Mouse (Mus musculus) telencephalon, adult 2 months (tissue): ENCODE measurements around the gene Vwf.

Source experiments
- DNase-seq: peaks from one replicate; pipeline ENCODE4 v3.0.0-alpha.2; 2011; ENCODE audit warnings: low read depth, low spot score

Vwf gene

DNA sequence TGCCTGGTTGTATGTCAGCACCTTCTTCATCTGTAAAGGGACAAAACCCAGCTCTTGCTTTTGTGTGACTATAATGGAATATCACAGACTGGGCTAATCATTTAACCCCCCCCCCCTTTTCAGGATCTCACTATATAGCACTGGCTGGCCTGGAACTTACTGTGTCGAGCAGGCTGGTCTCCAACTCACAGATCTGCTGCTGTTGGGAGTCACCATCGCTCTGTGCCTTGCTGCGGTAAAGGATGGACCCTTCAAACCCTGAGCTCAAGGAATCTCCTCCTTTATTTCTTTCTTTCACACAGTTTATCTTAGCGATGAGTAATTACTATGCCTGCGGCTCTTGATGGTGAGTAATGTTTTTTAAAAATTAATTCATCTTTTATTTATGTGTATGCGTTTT, at the start of gene Vwf:
TSS of gene Vwf (plus strand) at position 301 of the 400 bp plus-strand sequence.
- DNase-seq: no peak

DNA sequence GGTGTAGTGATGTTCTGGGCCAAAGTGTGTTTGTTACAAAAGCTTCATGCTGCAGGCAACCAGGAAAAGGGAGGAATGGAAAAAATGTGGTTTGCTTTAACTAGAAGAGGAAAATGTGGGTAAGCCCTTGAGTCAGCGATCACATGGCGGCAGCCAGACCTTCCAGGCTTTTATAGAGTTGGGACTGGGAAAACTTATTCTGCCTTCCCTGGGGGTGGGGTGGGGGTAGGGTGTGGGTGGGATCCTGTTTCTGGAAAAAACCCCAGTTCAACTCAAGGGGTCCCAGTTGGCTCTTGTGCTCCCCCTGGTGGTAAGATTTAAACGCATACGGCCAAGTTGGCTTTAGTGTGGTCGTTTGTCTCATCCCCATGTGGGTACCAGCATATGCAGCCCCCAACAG, 48.5 kb upstream of the Vwf start:
- DNase-seq: no peak

DNA sequence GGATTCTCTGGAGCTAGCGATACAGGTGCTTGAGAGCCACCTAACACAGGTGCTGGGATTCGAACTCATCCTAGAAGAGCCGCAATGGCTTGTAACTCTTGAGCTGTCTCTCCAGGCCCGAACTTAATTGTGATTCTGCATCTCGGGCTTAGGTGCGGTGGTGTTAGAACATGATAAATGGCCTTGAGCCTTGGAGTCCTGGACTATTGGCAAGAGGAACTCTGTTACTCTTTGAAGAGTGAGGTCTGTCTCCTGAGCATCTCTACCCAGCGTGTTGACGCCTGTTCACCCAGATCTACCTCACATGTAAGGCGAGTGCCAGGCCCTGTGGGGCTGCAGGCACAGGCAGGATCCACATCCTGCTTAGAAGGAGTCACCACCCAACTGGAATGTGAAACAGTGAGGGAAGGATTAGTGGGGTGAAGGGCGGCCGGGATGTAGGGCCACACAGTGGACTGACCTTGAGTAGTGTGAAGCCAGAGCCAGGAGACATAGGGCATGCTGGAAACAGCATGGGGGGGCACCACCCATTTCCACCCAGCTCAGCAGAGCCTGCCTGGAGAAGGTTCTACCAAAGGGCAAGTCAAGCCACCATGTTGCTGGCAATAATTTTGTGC, 43.3 kb upstream of the Vwf start:
- DNase-seq: no peak

DNA sequence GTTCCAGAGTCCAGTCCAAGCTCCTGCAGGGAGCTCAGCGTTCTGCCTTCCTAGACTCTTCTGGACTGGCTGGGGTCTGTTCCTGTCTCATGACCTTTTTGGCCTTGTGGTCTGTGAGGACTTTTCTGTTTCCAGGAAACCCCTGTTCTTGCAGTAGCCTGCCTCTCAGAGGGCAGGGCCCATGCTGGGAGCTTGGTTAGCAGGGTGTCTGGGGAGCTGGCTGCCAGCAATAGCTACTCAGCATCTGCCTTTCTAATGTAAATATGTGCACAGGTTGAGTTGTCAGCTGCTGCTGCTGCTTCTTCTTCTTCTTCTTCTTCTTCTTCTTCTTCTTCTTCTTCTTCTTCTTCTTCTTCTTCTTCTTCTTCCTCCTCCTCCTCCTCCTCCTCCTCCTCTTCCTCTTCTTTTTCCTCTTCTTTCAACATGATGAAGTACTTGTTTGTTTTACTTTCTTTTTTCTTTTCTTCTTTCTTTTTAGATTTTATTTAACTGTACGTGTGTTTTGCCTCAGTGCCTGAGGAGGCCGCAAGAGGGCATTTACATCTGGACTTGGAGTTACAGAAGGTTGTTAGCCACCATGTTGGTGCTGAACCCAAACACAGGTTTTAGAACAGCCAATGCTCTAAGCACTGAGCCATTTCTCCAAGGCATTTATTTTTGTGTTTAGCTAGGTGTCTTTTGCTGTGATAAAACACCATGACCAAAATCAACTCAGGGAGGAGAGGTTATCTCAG, 41.8 kb upstream of the Vwf start:
- DNase-seq: no peak

DNA sequence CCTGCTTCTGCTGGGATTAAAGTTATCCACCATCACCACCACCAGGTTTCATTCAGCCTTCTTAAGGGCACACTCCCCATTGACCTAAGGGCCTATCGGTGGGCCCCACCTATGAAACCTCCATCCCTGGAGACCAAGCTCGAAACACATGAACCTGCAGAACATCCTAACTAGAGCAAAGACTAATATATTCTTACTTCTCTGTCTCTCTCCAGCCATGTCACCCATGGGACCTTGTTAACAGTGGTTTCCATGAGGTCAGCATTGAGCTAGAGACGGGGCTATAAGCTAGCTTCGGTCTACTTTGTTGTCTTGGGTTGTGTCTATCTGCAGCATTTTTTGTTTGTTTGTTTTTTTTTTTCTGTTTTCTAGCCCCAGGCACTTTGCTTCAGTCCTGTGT, 40.1 kb upstream of the Vwf start:
- DNase-seq: no peak

DNA sequence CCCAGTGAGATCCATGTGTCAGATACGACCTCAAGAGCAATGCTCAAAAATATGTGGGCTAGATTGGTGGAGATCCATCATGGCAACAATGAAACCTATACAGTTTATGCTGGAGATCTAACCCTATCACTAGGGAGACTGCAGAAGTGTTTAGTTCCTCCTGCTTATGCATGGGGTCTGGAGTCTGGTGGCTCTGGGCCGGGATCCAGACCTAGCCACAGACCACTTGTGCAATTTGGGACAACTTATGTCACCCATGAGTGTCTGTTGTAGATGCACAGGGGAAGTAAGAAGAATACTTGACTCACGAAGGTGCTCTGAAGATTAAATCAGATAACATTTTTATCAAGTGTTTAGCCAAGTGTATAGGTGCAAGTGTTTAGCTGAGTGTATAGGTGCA, 36.8 kb upstream of the Vwf start:
- no peak for DNase-seq

DNA sequence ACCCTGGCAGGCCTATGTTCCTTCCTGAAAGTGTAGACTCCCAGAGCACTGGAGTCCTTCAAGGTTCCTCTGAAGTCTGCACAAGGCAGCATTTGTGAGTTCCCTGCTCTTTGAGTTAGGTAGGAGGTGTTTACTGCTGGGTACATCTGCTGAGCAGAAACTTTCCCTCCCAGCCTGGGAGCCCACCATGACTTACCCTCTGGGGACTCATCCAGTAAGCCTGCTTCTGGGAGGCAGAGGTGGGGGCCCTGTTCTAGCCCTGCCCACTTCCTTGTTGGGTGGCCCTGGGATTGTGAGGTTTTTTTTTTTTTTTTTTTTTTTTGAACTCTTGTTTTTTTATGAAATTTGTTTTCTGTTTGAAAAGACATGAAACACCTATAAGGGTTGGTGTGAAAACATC, 35.9 kb upstream of the Vwf start:
- no peak for DNase-seq

DNA sequence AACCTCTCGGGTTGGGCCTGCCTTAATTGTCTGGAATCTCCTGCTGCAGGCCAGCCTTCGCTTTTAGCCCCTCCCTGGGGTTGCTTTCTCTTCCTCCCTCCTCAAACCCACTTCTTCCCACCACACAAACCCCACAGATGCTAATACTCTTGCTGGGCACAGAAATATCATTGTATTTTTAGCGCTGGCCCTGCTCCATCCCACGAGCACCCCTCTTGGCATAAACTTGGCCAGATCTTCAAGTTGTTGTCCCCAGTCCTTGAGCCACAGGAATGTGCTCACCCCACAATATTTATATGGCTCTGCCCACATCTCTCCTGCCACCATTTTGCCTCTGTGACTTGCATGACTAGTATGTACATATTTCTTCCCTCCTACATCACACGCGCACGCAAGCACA, 35.4 kb upstream of the Vwf start:
- no peak for DNase-seq

DNA sequence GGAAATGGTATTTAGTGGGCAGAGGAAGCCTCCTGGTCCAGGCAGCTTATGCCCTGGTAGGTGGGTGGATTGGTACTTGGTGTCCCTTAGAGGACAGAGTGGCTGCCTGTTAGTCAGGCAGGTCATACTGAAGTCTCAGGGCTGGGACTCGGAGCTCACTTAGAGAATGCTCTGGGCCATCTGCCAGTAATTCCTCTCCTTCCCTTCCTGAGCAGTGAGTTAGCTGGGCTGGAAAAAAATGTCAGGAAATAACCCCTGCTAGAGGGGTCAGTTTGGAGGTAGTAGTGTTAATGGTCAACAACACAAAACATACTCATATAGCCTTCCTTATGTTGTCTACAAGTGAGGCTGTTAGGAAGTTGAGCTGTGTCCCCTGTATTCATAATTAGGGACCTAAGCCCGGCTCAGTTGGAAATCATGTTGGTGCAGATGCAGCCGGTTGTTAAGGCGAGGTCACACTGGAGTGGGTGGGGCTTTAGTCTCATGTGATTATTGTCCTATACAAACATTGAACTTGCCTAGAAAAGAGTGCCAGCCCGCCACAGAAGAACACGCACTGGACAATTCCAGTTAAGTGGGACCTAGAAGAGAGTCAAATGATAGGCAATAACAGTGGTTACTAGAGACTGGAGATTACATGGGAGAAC, 33.5 kb upstream of the Vwf start:
- no peak for DNase-seq

DNA sequence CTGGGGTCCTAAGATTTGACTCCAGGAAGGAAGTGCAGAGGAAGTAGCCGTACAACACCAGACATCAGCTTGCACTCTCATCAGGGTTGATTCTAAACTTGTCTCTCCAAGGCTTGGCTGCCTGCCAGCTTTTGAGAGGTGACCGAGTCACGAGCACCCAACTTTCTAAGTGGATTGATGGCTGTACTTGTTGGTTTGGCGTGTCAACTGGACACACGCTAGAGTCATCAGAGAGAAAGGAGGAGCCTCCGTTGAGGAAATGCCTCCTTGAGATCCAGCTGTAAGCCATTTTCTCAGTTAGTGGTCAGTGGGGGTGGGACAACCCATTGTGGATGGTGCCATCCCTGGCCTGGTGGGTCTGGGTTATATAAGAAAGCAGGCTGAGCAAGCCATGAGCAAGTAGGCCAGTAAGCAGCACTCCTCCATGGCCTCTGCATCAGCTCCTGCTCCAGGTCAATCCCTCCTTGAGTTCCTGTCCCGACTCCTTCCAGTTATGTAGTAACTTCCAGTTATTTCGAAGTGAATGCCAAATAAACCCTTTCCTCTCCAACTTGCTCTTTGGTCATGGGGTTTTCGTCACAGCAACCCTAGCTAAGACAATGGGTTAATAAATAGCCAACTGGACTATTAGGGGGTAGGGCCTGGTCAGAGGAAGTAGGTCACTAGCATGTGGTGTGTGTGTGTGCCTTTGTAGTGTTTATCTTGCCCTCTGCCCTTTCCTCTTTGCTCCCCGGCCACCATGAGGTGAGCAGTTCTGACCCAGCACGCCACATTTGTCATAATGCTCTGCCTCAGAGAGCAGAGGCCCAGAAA, 30.9 kb upstream of the Vwf start:
- DNase-seq: no peak

DNA sequence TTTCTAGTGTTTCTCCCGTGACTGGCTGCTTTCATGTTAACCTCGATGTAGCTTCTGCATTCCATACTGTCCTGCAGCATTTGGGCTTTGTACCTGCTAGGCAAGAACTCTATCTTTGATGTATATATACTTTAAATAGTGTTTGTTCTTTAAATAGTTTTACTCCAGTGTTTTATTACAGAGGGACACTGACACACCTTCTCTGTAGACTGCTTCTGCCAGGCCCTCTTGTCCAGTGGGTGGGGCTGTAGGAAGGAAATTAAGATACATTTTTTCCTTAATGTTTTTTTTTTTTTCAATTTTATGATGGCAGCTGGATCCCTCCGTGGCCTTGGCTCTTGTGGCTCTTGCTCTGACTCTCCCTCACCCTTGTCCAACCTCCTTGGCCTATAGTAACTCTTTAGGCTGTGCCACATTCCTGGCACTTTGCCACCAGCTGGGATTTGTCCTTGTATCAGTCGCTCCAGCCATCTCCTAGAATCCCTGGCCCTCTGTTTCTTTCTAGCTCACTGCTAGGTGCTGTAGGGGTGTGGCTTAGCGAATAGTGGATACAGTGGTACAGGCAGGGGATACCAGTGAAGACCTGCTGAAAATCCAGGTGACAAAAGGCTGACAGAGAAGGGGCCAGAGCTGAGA, 24.9 kb upstream of the Vwf start:
- DNase-seq: no peak

DNA sequence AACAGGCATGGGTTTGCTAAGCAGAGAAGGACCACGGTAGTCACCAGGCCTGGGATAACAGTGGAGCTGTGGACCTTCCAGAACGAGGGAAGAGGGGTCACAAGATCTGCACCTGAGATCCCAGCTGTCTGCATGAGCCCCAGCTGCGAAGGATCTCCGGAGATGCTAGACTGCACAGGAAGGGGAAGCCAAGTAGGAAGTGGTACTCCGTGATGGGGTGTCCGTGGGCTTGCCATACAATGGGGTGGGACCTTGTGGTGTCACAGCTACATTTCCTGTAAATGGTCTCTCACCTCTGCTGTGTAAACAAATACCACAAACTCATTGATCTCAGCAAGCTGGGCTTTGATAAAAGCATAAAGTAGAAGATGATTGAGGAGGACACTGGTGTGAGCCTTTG, 22.5 kb upstream of the Vwf start:
- no peak for DNase-seq

DNA sequence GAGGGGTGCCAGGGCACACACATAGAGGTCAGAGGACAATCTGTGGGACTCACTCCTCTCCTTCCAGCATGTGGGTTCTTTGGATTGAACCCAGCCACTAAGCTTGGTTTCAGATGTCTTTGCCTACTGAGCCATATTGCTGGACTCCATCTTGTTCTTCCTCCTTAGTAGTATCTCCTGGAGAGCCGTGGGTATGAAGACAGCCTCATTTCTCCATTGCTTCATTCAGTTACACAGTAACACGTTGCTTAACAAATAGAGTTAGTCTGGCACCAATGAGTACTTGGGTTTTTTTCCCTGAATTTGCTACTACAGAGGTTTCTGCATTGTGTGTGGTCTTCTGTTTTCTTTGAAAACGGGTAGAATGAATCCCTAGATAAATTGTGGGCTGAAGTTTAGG, 20.5 kb upstream of the Vwf start:
- DNase-seq: no peak

DNA sequence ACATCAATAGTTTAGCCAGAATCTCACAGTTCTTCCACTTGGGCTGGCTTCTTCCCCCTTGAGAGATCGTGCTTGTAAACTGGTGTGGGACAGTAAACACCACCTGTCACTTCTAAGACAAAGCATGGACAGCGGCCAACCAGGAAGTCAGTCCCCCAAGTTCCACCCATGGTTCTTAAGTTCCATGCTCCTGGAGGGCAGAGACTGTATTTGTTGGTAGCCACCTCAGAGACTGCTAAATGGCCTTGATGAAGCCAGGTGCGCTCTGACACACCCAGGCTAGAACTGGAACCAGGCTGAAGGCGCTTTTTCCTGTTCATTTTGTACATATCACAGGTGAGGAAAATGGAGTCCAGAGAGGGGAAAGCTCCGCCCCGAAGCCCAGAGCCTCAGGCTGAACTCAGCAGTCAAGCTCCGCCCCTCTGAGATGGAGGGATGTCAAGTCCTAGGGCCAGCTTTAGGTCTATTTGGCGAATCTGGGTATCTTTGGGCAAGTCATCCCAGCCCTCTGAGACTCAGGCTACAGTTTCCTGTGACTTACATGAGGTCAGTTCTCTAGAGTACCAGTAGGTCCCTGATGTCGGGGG, 17.9 kb upstream of the Vwf start:
- DNase-seq: no peak

DNA sequence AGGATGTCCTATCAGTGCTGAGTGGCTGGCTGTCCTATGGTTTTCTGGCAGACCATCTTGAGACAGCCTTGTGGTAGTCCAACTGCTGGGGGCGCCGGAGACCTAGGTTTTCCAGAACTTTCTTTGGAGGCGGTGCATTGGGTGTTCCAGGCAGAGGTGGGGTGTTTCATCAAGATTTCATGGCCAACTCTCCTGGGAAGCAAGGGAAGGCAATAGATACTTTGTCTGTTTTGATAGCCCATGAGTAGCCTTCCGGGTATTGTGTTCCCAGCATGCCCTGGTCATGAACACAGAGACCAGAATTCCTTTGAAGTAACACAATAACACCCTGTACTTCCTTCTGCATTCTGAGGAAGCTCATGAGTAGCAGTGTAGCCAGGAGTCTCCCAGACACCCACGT, 17.1 kb upstream of the Vwf start:
- no peak for DNase-seq

DNA sequence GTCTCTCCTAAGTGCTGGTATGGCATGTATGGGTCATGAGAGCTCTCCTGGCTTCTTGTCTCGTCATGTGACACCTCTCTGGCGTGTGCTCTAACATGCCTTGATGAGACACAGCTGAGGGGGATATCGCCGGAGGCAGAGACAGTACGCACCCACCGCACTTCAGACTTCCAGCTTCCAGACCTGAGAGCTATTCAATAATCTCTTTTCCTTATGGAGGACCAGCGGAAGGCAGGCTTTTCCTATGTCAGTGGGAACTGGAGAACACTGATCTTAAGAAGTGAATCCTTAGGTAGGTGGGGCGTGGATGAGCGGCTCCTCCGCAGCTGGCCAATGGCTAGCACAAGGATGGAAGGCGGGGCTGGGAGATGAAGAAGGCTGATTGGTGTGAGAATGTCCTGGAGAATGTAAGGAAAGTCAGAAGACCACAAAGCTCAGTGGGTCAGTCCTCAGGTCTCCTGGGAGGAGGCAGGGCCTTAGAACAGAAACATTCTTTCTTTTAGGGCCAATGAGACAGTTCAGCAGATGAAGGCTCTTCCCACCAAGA, 13.4 kb upstream of the Vwf start:
- DNase-seq: no peak

DNA sequence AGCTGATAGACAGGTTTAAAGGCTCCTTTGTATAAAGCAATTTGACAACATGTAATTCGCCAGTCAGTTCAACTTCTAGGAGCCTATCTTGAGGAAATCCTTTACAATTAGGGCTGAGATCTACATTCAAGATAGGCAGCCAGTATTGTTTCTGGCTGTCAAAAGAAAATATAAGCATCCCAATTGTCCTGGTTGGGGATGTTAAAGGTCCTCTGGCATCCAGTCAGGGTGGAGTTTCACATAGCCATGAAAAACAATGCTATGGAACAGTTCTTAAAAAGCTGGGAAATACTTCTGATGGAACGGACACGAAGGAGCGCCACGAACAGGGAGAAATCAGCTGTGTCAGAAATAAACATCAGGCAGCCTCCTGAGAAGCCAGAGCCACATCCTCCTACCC, 11.6 kb upstream of the Vwf start:
- DNase-seq: no peak

DNA sequence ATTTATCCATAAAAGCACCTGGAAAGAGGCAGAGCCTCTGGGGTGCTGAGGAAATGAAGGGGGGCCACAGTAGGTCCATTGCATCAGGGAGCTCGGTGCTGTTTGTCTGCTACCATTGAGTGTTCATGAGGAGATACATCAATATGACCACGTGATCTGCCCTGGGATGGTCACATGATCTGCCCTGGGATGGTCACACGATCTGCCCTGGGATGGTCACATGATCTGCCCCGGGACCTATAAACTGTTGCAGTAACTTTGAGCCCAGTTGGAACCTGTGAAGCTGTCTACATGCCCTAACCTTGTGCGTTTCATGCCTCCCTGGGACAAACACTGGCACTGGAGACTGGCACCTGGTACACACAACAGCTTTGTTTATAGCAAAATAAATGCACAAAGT, 8.1 kb upstream of the Vwf start:
- DNase-seq: no peak

DNA sequence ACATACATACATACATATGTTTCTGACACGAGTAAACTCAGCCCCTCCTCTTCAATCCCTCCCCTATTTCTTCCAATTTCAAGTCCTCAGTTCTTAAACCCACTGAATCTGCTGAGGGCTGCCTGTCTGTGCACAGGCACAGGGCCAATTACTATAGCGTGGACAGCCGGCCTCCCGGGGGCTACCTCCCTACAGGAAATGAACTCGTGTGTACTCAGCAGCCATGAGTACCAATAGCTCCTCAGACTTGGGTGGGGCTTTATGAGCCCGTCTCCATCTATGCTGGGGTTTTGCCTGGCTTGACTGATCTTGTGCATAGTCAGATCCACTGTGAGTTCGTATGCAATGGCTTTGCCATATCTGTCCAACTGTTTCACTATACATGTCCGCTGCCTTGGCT, 7.2 kb upstream of the Vwf start:
- no peak for DNase-seq

DNA sequence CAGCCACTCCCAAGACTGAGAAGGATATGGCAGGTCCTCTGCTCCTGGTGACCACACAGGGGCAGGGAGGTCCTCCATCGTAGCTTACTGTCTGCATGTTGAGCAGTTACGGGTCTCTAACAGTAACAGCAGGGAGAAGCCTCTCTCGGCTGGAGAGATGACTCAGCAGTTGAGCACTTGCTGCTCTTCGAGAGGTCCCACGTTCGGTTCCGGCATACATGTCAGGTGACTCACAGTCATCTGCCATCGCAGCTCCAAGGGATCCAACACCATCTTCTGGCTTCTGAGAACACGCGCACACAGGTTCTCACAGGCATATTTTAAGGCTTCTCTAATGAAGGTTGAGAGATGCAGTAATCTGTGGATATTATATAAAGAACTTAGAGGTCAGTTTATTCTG, 6.4 kb upstream of the Vwf start:
- DNase-seq: no peak

DNA sequence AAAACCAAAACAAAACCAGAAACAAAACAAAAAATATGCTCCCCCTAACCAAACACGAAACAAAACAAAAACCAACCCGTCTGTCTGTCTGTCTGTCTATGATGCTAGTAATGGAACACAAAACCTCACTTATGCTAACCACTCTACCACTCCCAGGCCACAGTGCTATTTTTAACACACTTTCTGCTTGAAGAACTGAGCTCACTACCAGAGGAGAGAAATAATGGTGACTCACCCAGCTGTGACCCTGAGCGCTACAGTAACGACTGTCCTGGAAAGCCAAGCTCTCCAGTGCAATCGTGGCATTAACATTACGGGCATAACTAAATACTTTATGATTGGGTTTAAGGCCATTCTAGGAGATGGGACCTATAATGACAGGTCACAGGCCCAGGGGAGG, 5.7 kb upstream of the Vwf start:
- DNase-seq: no peak
